ENCODE assay signal across 8 mouse cellular contexts in the genomic region with DNA sequence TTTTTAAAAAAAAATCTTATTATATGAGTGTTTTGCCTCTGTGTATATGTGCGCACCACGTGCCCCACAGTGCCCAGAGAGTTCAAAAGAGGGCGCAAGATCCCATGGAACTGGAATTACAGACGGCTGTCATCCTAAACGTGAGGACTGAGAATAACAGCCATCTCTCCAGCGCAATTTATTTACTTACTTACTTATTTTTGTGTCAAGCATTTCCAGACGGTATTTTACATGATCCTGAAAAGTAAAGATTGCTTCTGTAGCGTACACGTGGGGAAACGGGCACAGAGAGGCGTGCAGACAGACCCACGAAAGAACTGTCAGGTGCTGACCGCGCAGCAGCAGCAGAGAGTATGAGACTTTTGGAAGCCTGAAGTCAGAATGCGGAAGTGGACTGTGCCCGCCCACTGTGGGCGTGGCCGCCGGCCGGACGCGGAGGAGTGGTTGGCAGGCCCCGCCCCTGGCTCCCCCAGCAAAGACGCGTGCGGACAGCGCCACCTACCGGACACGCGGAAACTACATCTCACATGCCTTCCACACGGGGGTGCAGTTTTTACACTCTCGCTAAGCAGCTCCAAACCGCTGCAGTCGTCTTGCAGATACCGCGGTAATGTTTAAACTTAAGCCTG. TPM values are rescaled to one million over a fixed set of nuclear protein-coding genes. Genes with fewer than 3 reads are reported as not detected.
DNase-seq lines count a peak whose midpoint lies in the region; ATAC-seq and TF ChIP-seq lines count a peak whose summit lies in the region.

No protein-coding gene starts in this region.

- H3K9ac ChIP-seq in embryonic facial prominence, embryonic 13.5 days, result 0 out of 2 replicates have a peak overlapping the region, but pooled peaks have one; percentile 17
- no peak overlapping the region for H3K9ac ChIP-seq in limb, embryonic 14.5 days (ENCODE audit: low read depth, low read length, severe bottlenecking)
- H3K9ac ChIP-seq in midbrain, postnatal 0 days (replicated peaks; ENCODE audit: low read length, poor library complexity, severe bottlenecking), result no peak overlapping the region

- DNase-seq in 3134 (ENCODE audit: extremely low read depth, insufficient read length, low spot score), result peak; percentile 98
- DNase-seq in adrenal gland, postnatal 36 days, result peak; percentile 99
- peak; percentile 99 for DNase-seq in heart, adult 8-10 months (ENCODE audit: low spot score)
- peak; percentile 99 for DNase-seq in kidney, adult 9 months
- DNase-seq in limb, embryonic 14.5 days (ENCODE audit: low spot score), result peak; percentile 96
- peak; percentile 96 for DNase-seq in midbrain, postnatal 0 days (ENCODE audit: low spot score)
- peak; percentile 98 to 99 for DNase-seq in spleen, postnatal 14 days (ENCODE audit: low spot score in 2 of 2)

- 3% methylated on average over 36 of the region's 36 CpGs for WGBS in embryonic facial prominence, embryonic 13.5 days
- WGBS in limb, embryonic 14.5 days, result 3% methylated on average over 36 of the region's 36 CpGs
- 4% methylated on average over 36 of the region's 36 CpGs for WGBS in midbrain, postnatal 0 days

- H3K4me1 ChIP-seq in embryonic facial prominence, embryonic 13.5 days, result peaks cover 31% of the 10 kb centered on the region
- H3K4me1 ChIP-seq in limb, embryonic 14.5 days (ENCODE audit: control insufficient read depth, insufficient read depth, low read length), result peaks cover 6% of the 10 kb centered on the region
- H3K4me1 ChIP-seq in midbrain, postnatal 0 days (ENCODE audit: insufficient read depth, low read length), result no peaks in the 10 kb centered on the region

- peak overlapping the region; percentile 35 for H3K4me3 ChIP-seq in embryonic facial prominence, embryonic 13.5 days
- H3K4me3 ChIP-seq in limb, embryonic 14.5 days (replicated peaks; ENCODE audit: low read length), result peak overlapping the region; percentile 26
- peak overlapping the region; percentile 22; the same call in 1 of the 2 replicates for H3K4me3 ChIP-seq in midbrain, postnatal 0 days (ENCODE audit: low read depth, low read length)

- 0 out of 2 replicates have a peak, but pooled peaks have one; percentile 14 for TF ChIP-seq POLR2A in limb, embryonic 14.5 days (IDR thresholded peaks at IDR 0.05; ENCODE audit: borderline replicate concordance, extremely low read depth, insufficient read depth, insufficient read length)

- no peaks in the 10 kb centered on the region for H3K27me3 ChIP-seq in embryonic facial prominence, embryonic 13.5 days
- no peaks in the 10 kb centered on the region for H3K27me3 ChIP-seq in limb, embryonic 14.5 days (ENCODE audit: control insufficient read depth, insufficient read depth, low read length)
- no peaks in the 10 kb centered on the region for H3K27me3 ChIP-seq in midbrain, postnatal 0 days (ENCODE audit: insufficient read depth, low read length)

- TF ChIP-seq CTCF in midbrain, postnatal 0 days (IDR thresholded peaks at IDR 0.05), result peak; percentile 100

- peak overlapping the region; percentile 59 for H3K4me2 ChIP-seq in embryonic facial prominence, embryonic 13.5 days
- H3K4me2 ChIP-seq in limb, embryonic 14.5 days (replicated peaks; ENCODE audit: low read depth, low read length, severe bottlenecking), result peak overlapping the region; percentile 51
- H3K4me2 ChIP-seq in midbrain, postnatal 0 days (ENCODE audit: low read depth, low read length, poor library complexity, severe bottlenecking), result peak overlapping the region; percentile 50

- 0 out of 2 replicates have a peak overlapping the region, but pooled peaks have one; percentile 19 for H3K27ac ChIP-seq in embryonic facial prominence, embryonic 13.5 days
- H3K27ac ChIP-seq in limb, embryonic 14.5 days (replicated peaks; ENCODE audit: low read depth, low read length), result no peak overlapping the region
- no peak overlapping the region; the same call in 1 of the 2 replicates for H3K27ac ChIP-seq in midbrain, postnatal 0 days (ENCODE audit: low read depth, low read length)

- no peaks in the 10 kb centered on the region for H3K9me3 ChIP-seq in embryonic facial prominence, embryonic 13.5 days
- H3K9me3 ChIP-seq in limb, embryonic 14.5 days (ENCODE audit: control insufficient read depth, low read length), result no peaks in the 10 kb centered on the region
- no peaks in the 10 kb centered on the region for H3K9me3 ChIP-seq in midbrain, postnatal 0 days (ENCODE audit: low read length)

- peak; percentile 82 for ATAC-seq in embryonic facial prominence, embryonic 13.5 days (ENCODE audit: insufficient number of reproducible peaks, insufficient read depth, low FRiP score, low TSS enrichment, low read depth)
- peak; percentile 93 for ATAC-seq in limb, embryonic 14.5 days (ENCODE audit: low FRiP score, low read depth)
- ATAC-seq in midbrain, postnatal 0 days (ENCODE audit: low FRiP score), result peak; percentile 90

- H3K36me3 ChIP-seq in embryonic facial prominence, embryonic 13.5 days, result peaks cover 3% of the 10 kb centered on the region; the same call in 1 of the 2 replicates
- H3K36me3 ChIP-seq in limb, embryonic 14.5 days (ENCODE audit: control insufficient read depth, insufficient read depth, low read length), result peaks cover 9% of the 10 kb centered on the region
- peaks cover 3% of the 10 kb centered on the region for H3K36me3 ChIP-seq in midbrain, postnatal 0 days (ENCODE audit: insufficient read depth, low read length)

RNA-seq across cellular contexts. Expression of a gene that starts 9.1 kb away (rescaled TPM):
- total RNA-seq in adrenal gland, postnatal 36 days (2021), result 1 to 10 TPM; 1.5 to 2.7 TPM
- polyA plus RNA-seq in embryonic facial prominence, embryonic 13.5 days (2015; fragmentation: Nextera tagmentation; extraction: Ambion mirVana), result 10.8 and 13.9 TPM in 2 replicates
- 1 to 10 TPM; 3.2 to 6.5 (median 4.9) TPM for total RNA-seq in heart, adult 8-10 months (2022)
- polyA plus RNA-seq in limb, embryonic 14.5 days (2012; rRNA removed), result 44.9 and 68.2 TPM in 2 replicates
- 12.9 TPM in 2 replicates for polyA plus RNA-seq in limb, embryonic 14.5 days (2014; fragmentation: Nextera tagmentation; extraction: Ambion mirVana)
- 1.2 and 3.4 TPM in 2 replicates for total RNA-seq in midbrain, postnatal 0 days (2014; rRNA removed)
- polyA plus RNA-seq in midbrain, postnatal 0 days (2015; fragmentation: Nextera tagmentation; extraction: Ambion mirVana), result 0.88 and 1.4 TPM in 2 replicates

RNA-seq across cellular contexts. Expression of a gene that starts 23.4 kb away (rescaled TPM):
- 10 to 100 TPM; 50.8 to 60.5 TPM for total RNA-seq in adrenal gland, postnatal 36 days (2021)
- 88.4 and 94.6 TPM in 2 replicates for polyA plus RNA-seq in embryonic facial prominence, embryonic 13.5 days (2015; fragmentation: Nextera tagmentation; extraction: Ambion mirVana)
- total RNA-seq in heart, adult 8-10 months (2022), result 10 to 100 TPM; 18.4 to 19.2 (median 18.5) TPM
- polyA plus RNA-seq in limb, embryonic 14.5 days (2012; rRNA removed), result 132 and 144 TPM in 2 replicates
- polyA plus RNA-seq in limb, embryonic 14.5 days (2014; fragmentation: Nextera tagmentation; extraction: Ambion mirVana), result 229 and 289 TPM in 2 replicates
- total RNA-seq in midbrain, postnatal 0 days (2014; rRNA removed), result 27.0 and 42.1 TPM in 2 replicates
- polyA plus RNA-seq in midbrain, postnatal 0 days (2015; fragmentation: Nextera tagmentation; extraction: Ambion mirVana), result 32.6 and 35.3 TPM in 2 replicates

RNA-seq across cellular contexts. Expression of a gene that starts 40.2 kb away (rescaled TPM):
- 1 to 10 TPM; 7.6 to 8.9 TPM for total RNA-seq in adrenal gland, postnatal 36 days (2021)
- polyA plus RNA-seq in embryonic facial prominence, embryonic 13.5 days (2015; fragmentation: Nextera tagmentation; extraction: Ambion mirVana), result 19.6 and 19.8 TPM in 2 replicates
- total RNA-seq in heart, adult 8-10 months (2022), result 1 to 10 TPM; 4.2 to 5.0 (median 4.9) TPM
- 29.9 and 33.6 TPM in 2 replicates for polyA plus RNA-seq in limb, embryonic 14.5 days (2012; rRNA removed)
- 10.7 and 13.0 TPM in 2 replicates for polyA plus RNA-seq in limb, embryonic 14.5 days (2014; fragmentation: Nextera tagmentation; extraction: Ambion mirVana)
- 10.9 and 11.2 TPM in 2 replicates for total RNA-seq in midbrain, postnatal 0 days (2014; rRNA removed)
- 12.6 and 14.4 TPM in 2 replicates for polyA plus RNA-seq in midbrain, postnatal 0 days (2015; fragmentation: Nextera tagmentation; extraction: Ambion mirVana)
